Mouse (Mus musculus) macrophage (primary cell): Measurements from ENCODE around the gene Cnksr3. TPM values are rescaled to one million over a fixed set of nuclear protein-coding genes. Genes with fewer than 3 reads are reported as not detected.

Experiments
- polyA plus RNA-seq: library from polyadenylated mRNA; stranded (reverse); fragments of 250-400 nt; gene quantifications from 3 replicates; pipeline ENCODE4 v1.2.4, GENCODE M21; 2018; ENCODE audit warnings: inconsistent platforms

Gene Cnksr3
- polyA plus RNA-seq, 1 experiment from 2014 or later: 10.3 TPM

Other genes with a start within 250 kb of the Cnksr3 start
- 0.06 to 0.33 TPM (median 0.14 TPM) in 3 replicates for gene Ipcef1, start 159.8 kb downstream of the Cnksr3 start, polyA plus RNA-seq